Mouse (Mus musculus) left cerebral cortex, adult 18-20 months (tissue): ENCODE measurements around the gene Esr1. TPM values are rescaled to one million over a fixed set of nuclear protein-coding genes. Genes with fewer than 3 reads are reported as not detected.

Experiments
- DNase-seq, 2 experiments: peaks; one replicate each; pipeline ENCODE4 v3.0.0; 2021 to 2022; ENCODE audit warnings: low spot score in 2 of 2, mixed read lengths in 1 of 2
- total RNA-seq, 2 experiments: library from RNA; stranded (reverse); gene quantifications; 2 replicates each; pipeline ENCODE4 v1.2.3; 2021

The Esr1 gene
- total RNA-seq, 2 experiments from 2014 or later: 2.1 to 3.0 TPM

DNA sequence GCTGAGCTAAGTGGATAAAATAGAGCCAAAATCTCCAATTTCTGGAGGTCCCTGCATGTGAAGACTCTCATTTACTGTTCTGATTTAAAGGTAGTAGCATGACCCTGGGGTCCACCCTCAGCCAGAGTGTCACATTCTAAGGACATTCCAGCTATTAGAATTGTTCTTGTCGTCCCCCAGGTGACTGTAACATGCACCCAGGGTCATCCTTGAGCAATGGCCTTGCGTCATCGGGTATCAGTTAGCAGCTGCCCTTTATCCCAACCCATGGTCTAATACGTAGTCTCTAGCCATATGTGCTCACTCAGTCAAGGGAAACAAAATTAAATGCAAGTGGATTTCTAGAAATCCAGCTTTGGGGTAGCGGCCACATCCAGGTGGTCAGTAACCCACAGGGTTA, 213.0 kb downstream of the Esr1 start:
- DNase-seq: no peak

DNA sequence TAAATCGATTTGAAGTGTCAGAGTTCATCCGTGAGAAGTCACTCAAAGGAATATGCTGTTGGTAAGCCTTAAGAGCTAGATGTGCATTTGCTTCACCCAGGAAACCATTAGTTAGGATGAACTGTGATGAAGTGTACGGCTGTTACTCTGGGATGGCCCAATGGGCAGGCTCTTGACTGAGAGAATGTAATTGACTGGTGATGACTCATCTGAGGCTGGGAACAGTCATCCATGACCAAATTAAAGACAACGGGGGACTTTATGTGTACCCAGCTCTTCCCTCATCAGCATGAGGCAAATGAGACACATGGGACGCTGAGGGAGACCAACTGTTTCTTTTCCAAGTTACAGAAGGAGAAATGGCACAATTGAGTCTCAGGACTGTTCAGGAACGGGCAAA, 219.2 kb downstream of the Esr1 start:
- DNase-seq: no peak

DNA sequence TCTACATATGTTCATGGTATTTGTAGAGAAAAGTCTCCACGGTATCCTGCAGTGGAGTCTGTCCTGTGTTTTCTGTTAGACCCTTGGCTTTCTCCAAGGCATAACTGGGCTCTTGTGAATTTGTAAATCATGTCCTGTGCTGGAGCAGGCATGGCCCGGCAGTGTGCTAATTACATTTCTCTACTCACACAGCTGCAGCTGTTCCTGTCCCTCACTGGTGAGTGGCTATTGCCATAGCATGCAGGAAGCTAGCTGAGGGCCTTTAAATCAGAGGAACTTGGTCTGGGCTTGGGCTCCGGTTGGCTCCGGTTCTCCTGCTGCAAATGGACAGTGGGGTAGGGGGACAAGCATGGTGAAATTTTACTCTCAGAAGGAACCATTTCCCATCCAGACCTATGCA, 226.7 kb downstream of the Esr1 start:
- no peak for DNase-seq

GRCm38 (mm10) chr10:4841039-4841438, 229.6 kb downstream of the Esr1 start:
- DNase-seq: no peak

DNA sequence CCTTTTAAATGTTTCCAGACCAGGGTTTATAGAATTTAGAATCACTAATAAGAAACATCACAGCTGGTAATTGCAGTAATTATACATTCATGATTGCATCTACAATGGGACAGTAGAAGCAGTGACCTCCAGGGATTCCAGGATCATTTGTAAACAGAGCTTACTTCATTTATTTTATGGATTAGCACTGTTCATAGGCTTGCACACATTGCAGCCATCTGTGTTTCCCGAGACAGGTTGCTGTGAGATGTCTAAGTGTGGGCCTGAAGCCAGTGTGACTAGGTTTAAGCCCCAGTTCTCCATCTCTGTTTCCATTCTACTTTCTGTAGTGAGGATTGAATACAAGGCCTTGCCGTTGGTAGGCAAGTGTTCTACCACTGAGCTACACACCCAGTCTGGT, 236.1 kb downstream of the Esr1 start:
- DNase-seq: no peak

GRCm38 (mm10) chr10:4849881-4850280, 238.5 kb downstream of the Esr1 start:
- peak; percentile 10 to 31 for DNase-seq

- DNase-seq: no peak
Measured at GRCm38 (mm10) chr10:4875076-4875737, 263.8 kb downstream of the Esr1 start.

DNA sequence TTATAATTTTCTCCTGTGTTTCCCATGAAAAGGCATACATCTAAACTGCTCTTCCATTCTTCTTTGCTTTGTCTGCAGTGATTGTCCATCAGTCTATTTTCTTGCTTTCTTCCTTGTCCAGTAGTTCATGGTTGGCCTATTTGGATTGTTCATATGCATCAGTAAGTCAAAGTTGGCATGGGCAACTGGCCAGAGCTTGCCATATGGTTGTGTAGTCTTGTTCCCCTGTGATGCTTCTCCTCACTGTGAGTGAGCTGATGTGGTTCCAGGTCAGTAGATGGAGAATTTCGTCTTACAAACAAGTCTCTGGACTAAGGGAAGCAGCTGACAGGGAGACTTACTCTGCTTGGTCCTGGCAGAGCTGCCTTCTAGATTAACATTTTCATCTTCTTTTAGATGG, 270.0 kb downstream of the Esr1 start:
- no peak for DNase-seq

DNA sequence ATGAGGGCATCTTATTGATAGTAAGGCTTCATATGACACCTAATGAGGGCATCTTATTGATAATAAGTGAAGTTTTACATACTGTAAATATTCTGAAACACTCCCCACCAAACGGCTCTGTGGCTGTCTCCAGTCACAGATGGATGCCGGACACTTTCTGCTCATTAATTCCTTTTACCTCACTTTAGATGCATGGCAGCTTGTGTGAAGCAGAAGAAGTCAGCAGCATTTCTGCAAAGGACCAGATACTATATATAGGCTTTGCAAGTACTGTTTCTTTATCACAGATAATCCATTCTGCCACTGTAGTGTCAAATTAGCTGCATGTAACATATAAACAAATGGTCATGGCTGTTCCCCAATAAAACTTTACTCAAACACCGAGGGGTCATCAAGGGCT, 274.1 kb downstream of the Esr1 start:
- DNase-seq: no peak

DNA sequence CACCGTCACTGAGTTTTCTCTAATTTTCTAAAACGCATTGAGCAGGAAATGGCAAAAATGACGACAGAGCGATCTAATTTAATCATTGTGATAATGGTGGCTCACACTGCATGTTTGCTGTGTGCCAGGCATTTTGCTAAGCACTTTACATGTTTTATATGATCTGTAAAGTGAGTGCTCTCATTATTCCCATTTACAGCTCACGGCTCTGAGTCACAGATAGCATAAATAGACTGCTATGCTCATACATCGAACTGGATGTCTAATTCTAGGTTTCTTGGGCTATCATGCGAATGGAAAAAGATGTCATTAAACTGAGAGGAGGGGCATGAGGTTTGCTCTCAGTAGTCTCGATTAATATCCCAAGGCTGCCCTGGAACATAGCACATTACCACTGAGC, 274.6 kb downstream of the Esr1 start:
- DNase-seq: no peak

DNA sequence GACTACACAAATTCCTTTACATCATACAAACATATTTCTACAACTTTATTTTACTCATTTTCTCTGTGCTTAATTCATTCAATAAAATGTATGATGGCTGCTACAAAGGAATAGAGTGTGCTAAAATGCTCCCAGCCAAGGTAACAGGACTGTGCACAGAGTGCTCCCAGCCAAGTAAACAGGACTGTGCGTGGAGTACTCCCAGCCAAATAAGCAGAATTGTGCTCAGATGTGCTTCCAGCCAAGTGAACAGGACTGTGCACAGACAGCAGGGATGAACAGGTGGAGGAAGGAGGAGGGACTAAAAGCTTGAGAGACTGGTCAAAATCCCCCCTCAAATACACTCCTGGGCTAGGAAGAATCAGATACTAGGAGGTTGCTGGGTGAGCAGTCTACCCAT, 282.1 kb downstream of the Esr1 start:
- DNase-seq: no peak

DNA sequence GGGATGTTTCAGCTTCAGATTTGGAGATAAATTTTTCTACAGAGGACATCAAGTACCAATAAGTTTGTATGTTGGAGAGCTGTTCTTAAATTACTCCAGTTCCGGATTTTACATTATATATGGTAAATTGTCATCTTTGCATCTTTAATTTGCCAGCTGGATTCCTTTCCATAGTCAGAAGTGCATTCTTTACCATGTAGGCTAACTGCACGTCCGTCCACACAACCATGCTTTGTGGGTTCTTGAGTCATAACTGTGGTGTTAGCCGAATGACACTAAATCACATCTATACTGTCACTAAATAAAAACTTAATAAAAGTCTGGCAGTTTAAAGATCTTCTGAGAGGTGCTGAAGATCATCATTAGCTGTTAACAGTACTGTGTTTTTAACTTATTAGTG, 286.4 kb downstream of the Esr1 start:
- no peak for DNase-seq

- no peak for DNase-seq
Measured at GRCm38 (mm10) chr10:4900324-4900723, 288.9 kb downstream of the Esr1 start.

GRCm38 (mm10) chr10:4909271-4909670, 297.9 kb downstream of the Esr1 start:
- DNase-seq: no peak

DNA sequence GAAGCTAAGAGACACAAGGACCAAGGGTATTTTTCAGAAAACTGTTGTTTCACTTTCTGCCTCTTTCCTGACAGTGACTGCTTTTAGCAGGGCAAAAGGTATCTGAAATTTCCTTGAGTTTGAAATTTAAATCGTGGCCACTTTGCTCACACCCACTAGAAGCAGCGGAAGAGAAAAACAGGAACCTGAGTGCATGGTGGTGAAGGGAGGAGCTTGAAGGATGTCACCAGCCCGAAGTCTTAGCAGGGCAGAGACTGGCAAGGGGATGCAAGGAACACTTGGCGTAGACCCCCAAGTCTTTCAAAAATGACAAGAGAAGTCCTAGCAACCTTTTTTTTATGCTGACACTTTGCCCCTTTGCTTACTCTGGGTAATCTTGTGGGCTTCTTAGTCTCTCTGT, 299.1 kb downstream of the Esr1 start:
- no peak for DNase-seq

- DNase-seq: no peak
Measured at GRCm38 (mm10) chr10:4919046-4919445, 307.7 kb downstream of the Esr1 start.

DNA sequence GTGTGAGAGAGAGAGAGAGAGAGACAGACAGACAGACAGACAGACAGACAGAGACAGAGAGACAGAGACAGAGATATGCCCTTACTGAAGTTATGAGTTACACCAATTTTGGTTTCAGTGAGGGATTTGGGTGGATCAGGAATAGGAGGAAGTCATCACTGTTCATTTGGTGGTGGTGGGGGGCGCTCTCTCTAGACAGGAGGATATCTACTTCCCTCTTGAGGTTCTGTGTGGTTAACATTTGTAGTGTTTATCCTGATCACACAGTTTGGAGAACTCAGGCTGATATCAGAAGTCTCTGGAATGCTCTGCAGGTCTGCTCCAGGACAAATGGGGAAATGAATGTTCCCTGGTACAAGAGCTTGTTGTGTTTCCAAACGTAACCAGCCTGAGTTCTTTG, 312.2 kb downstream of the Esr1 start:
- DNase-seq: no peak

DNA sequence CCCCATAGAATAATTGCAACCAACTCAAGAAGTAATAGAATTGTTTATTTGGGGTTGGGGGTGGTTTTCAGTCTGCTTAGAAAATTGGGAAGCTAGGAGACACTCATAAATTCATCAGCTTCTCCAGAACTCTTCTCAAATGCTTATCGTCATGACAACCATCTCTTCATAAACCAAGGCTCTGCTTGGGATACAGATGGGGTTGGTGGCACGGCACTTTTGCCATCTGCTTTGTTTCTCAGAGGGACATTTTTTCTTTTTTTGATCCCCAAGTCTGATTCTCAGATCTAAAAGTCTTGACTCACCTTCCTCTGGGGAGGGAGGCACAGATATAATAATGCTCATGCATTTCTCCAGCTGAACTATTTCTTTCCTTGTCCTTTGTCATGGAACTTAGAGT, 313.0 kb downstream of the Esr1 start:
- DNase-seq: peak; percentile 3 to 24

DNA sequence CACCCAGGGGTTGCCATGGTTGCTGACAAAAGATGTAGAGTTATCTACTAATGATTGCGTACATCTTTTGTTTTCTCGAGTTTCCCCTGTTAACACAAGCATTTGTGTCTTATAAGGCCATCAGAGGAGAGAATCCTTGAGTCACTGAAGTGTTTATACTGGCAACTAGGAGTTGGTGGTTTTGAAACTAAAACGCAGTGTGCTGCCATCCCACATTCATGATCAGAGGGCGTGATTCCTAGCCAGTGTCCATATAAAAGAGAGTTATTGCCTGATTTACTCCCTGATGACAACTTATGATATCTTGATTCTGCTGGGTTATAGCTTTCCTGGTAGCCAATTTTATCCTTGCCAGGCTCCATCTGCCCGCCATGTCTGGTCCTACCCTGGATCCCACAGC, 331.8 kb downstream of the Esr1 start:
- DNase-seq: no peak

GRCm38 (mm10) chr10:4944725-4945124, 333.3 kb downstream of the Esr1 start:
- no peak for DNase-seq

GRCm38 (mm10) chr10:4965768-4966167, 354.4 kb downstream of the Esr1 start:
- DNase-seq: no peak

DNA sequence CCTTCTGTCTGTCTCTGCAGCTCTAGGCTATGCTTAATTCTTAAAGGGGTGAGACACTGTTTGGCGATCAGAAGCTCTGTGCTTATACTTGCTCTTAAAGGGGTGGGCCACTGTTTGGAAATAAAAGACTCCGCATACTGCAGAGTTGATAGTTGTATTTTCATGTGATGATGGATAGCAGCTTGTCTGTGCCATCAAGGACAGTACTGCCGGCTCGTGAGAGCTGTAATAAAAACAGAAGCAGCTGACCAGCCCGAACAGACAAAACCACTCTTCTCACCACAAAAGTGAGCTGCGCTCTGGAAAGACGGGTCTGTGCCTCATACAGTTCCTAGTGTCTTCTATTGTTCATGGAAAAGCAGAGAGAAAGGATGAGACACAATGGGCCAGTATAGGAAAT, 359.8 kb downstream of the Esr1 start:
- DNase-seq: no peak

- DNase-seq: no peak
Measured at GRCm38 (mm10) chr10:4971586-4971985, 360.2 kb downstream of the Esr1 start.

DNA sequence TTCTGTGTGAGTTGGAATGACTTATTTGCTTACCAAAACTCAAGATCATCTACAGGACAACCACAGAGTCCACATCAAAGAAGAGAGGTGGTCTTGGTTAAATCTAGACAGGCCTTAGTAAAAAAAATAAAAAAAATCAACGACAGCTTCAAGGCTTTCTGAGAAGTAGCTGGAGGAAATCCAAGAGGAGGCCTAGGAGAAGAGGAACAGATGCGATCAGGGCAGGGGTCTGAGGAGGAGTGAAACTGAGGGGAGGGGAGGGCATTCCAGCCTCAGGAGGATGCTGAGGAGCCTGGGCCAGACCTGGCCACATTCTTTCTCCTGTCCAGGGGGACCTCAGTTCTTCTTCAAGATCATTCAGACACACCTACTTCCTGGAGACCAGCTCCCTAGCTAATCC, 360.6 kb downstream of the Esr1 start:
- no peak for DNase-seq
